Mouse (Mus musculus) ES-E14 (cell line): ENCODE measurements at regions not wholly inside any gene's neighbourhood (a gene's known extent, or its start where the extent isn't known, plus 50 kb on each side); places are given as distances from the start of the nearest gene placed in this dataset.

Experiments
- HCFC1 ChIP-seq: IDR thresholded peaks from 2 replicates; pipeline ENCODE4 v1.6.1; 2012; ENCODE audit warnings: low read length, inconsistent platforms, borderline replicate concordance; ENCODE audit not compliant: insufficient read depth
- MAFK ChIP-seq: IDR thresholded peaks from 2 replicates; pipeline ENCODE4 v1.6.1; 2014; ENCODE audit warnings: mild to moderate bottlenecking, low read depth, low read length, inconsistent platforms; ENCODE audit not compliant: insufficient read depth
- ZC3H11A ChIP-seq: IDR thresholded peaks from 2 replicates; pipeline ENCODE4 v1.6.1; 2012; ENCODE audit warnings: low read depth, mild to moderate bottlenecking, inconsistent platforms, low read length, borderline replicate concordance
- ZNF384 ChIP-seq: IDR thresholded peaks from 2 replicates; pipeline ENCODE4 v1.6.1; 2012; ENCODE audit warnings: low read depth, low read length, inconsistent platforms

DNA sequence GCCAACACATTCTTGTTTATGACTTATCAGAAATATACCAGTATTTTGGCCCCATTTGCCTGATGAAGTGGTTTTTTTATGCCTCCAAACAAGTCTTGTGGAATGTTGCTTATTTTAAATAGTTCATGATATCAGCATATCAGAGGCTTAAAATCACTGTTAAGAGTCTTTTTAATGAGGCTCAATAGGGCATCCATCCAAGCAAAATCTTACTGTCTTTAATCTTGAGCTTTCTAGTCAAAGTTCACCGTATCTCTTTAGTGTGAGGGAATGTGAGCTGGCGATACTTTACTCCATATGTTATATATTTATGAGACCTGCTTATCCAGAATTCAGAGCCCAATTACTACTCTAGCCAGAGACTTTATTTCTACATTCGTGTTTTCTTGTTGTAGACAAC lies 263.0 kb upstream of the BC052040 start:
- TF ChIP-seq ZC3H11A (no peak), ZNF384 (no peak), HCFC1 (no peak), MAFK (no peak)
